Mouse (Mus musculus) cerebral cortex, adult 2 months (tissue): ENCODE results near the gene Icam2.

Experiments used
- WGBS: fragments of 180-500 bp; shearing (Covaris S2); methylation state at CpG from one replicate; pipeline ENCODE4 v1.1.7; 2018; 5-methylcytosine and 5-hydroxymethylcytosine counted together

Icam2 gene

GRCm38 (mm10) chr11:106349772-106350171 is 38.1 kb downstream of the Icam2 start:
- WGBS: 83% methylated on average over 6 of the region's 6 CpGs

GRCm38 (mm10) chr11:106344910-106345309 is 43.0 kb downstream of the Icam2 start:
- WGBS: 50% methylated on average over 6 of the region's 6 CpGs

- WGBS: 76% methylated on average over 9 of the region's 9 CpGs
Observed at GRCm38 (mm10) chr11:106340990-106341520, 46.8 kb downstream of the Icam2 start.

GRCm38 (mm10) chr11:106339323-106339722 is 48.6 kb downstream of the Icam2 start:
- WGBS: 91% methylated on average over 4 of the region's 4 CpGs

- 71% methylated on average over 7 of the region's 7 CpGs for WGBS
Observed at GRCm38 (mm10) chr11:106338870-106339269, 49.0 kb downstream of the Icam2 start.

- 82% methylated on average over 5 of the region's 5 CpGs for WGBS
Observed at GRCm38 (mm10) chr11:106338029-106338428, 49.8 kb downstream of the Icam2 start.

- 23% methylated on average over 2 of the region's 2 CpGs for WGBS
Observed at GRCm38 (mm10) chr11:106334066-106334465, 53.8 kb downstream of the Icam2 start.

GRCm38 (mm10) chr11:106332458-106332857 is 55.4 kb downstream of the Icam2 start:
- WGBS: 51% methylated on average over 4 of the region's 4 CpGs

- 60% methylated on average over 7 of the region's 7 CpGs for WGBS
Observed at GRCm38 (mm10) chr11:106329682-106330081, 58.2 kb downstream of the Icam2 start.

GRCm38 (mm10) chr11:106329128-106329527 is 58.7 kb downstream of the Icam2 start:
- WGBS: 63% methylated on average over 6 of the region's 6 CpGs

- WGBS: 72% methylated on average over 5 of the region's 5 CpGs
Observed at GRCm38 (mm10) chr11:106328521-106328920, 59.4 kb downstream of the Icam2 start.
